Mouse (Mus musculus) CH12.LX (cell line): ENCODE measurements at regions not wholly inside any gene's neighbourhood (a gene's known extent, or its start where the extent isn't known, plus 50 kb on each side); places are given as distances from the start of the nearest gene placed in this dataset.

ENCODE experiments used
- CHD1 ChIP-seq: IDR thresholded peaks from 2 replicates; pipeline ENCODE4 v1.6.1; 2012; ENCODE audit warnings: low read depth, low read length, improper control_type of control experiment, inconsistent platforms
- CHD2 ChIP-seq: IDR thresholded peaks from 2 replicates; pipeline ENCODE4 v1.6.1; 2011; ENCODE audit warnings: low read length, improper control_type of control experiment
- EP300 ChIP-seq: IDR thresholded peaks from 2 replicates; pipeline ENCODE4 v1.6.1; 2011; ENCODE audit warnings: low read length, improper control_type of control experiment
- HCFC1 ChIP-seq: IDR thresholded peaks from 2 replicates; pipeline ENCODE4 v1.6.1; 2012; ENCODE audit warnings: low read depth, mild to moderate bottlenecking, inconsistent platforms, low read length, improper control_type of control experiment
- JUND ChIP-seq: conservative IDR thresholded peaks from 2 replicates; pipeline ENCODE4 v1.6.1; 2011; ENCODE audit warnings: low read depth, low read length, improper control_type of control experiment
- POLR2AphosphoS2 ChIP-seq: IDR thresholded peaks from 2 replicates; pipeline ENCODE4 v1.6.1; 2011; ENCODE audit warnings: low read depth, low read length, improper control_type of control experiment
- USF2 ChIP-seq: conservative IDR thresholded peaks from 2 replicates; pipeline ENCODE4 v1.6.1; 2011; ENCODE audit warnings: low read depth, low read length, improper control_type of control experiment

GRCm38 (mm10) chrX:163144475-163144874, 180.1 kb upstream of the S100g start:
- no peak for TF ChIP-seq EP300
- TF ChIP-seq POLR2AphosphoS2 = no peak
- no peak for TF ChIP-seq JUND
- no peak for TF ChIP-seq USF2
- no peak for TF ChIP-seq CHD2
- TF ChIP-seq HCFC1 = no peak
- TF ChIP-seq CHD1 = no peak
